Mouse (Mus musculus) thymus, adult 2 months (tissue): ENCODE measurements around the gene Lrch1.

ENCODE experiments used
- CTCF ChIP-seq: fragments of 200-500 bp; IDR thresholded peaks from 2 replicates; pipeline ENCODE4 v1.5.1; 2012; ENCODE audit warnings: mild to moderate bottlenecking, control low read depth, low read length, moderate library complexity, borderline replicate concordance; ENCODE audit not compliant: control insufficient read depth, poor library complexity, insufficient read depth; ENCODE audit errors: extremely low read depth
- POLR2A ChIP-seq: fragments of 200-500 bp; IDR thresholded peaks from 2 replicates; pipeline ENCODE4 v1.6.1; 2012; ENCODE audit warnings: mild to moderate bottlenecking, low read length, control low read depth, moderate library complexity; ENCODE audit not compliant: control insufficient read depth, poor library complexity, insufficient read depth; ENCODE audit errors: extremely low read depth

- TF ChIP-seq CTCF (no peak), POLR2A (no peak)
Measured at GRCm38 (mm10) chr14:74855429-74855828, 92.2 kb downstream of the Lrch1 start.
